In the genomic region with DNA sequence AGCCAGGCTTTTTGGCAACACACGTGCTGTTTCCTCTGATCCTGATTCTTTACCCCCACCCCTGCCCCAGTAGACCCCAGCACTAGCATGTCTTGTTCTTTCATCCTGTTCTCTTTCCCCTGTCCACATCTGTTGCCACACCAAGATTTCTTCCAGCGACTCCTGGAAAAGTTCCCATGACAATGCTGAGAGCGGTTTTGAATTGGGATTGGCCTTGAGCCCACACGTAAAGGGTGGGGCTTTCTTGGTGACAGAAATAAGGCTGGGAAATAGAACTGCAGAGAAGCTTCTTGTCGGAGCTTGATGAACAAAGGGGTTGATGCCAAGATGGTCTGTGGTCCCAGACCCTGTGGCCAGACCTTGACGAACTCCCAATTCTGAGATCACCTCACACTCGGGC, we compare ENCODE assay signal across 16 mouse cellular contexts.
A peak's percentile ranks its signal among the peaks of the same experiment; 100 is the strongest.
DNase-seq lines count a peak whose midpoint lies in the region; ATAC-seq and TF ChIP-seq lines count a peak whose summit lies in the region.
"Had no signal": no experiment of that assay in that cellular context is flagged by ENCODE, and none has a peak within 500 bp of the region (broad histone marks: within the 10 kb centered on the region; RNA-seq: fewer than 3 reads in every experiment).

No protein-coding gene starts in this region.

- no peak for ATAC-seq in embryonic facial prominence, embryonic 14.5 days (ENCODE audit: low read depth)
- ATAC-seq: forebrain, embryonic 13.5 days; hindbrain, postnatal 0 days; midbrain, embryonic 13.5 days had no signal

- no peaks in the 10 kb centered on the region for H3K27me3 ChIP-seq in embryonic facial prominence, embryonic 14.5 days (replicated peaks; ENCODE audit: control insufficient read depth, insufficient read depth, low read length)
- no peaks in the 10 kb centered on the region; the same call in 1 of the 2 replicates for H3K27me3 ChIP-seq in embryonic facial prominence, embryonic 10.5 days (replicated peaks; ENCODE audit: low read depth, poor library complexity, severe bottlenecking)
- peaks cover 8% of the 10 kb centered on the region; the same call in 1 of the 2 replicates for H3K27me3 ChIP-seq in heart, embryonic 10.5 days (ENCODE audit: insufficient read depth, poor library complexity, severe bottlenecking)
- H3K27me3 ChIP-seq: forebrain, embryonic 13.5 days; heart, embryonic 15.5 days; limb, embryonic 13.5 days had no signal

- no peaks in the 10 kb centered on the region for H3K4me1 ChIP-seq in embryonic facial prominence, embryonic 14.5 days (ENCODE audit: control insufficient read depth, insufficient read depth, low read length)
- H3K4me1 ChIP-seq in embryonic facial prominence, embryonic 10.5 days = no peaks in the 10 kb centered on the region
- no peaks in the 10 kb centered on the region for H3K4me1 ChIP-seq in heart, embryonic 10.5 days
- H3K4me1 ChIP-seq: forebrain, embryonic 13.5 days; heart, embryonic 15.5 days; limb, embryonic 13.5 days; midbrain, embryonic 13.5 days had no signal

- H3K9me3 ChIP-seq in embryonic facial prominence, embryonic 14.5 days (ENCODE audit: control insufficient read depth, low read length) = 0 out of 2 replicates have a peak, but pooled peaks cover 5% of the 10 kb centered on the region
- H3K9me3 ChIP-seq in embryonic facial prominence, embryonic 10.5 days = 0 out of 2 replicates have a peak, but pooled peaks cover 2% of the 10 kb centered on the region
- no peaks in the 10 kb centered on the region for H3K9me3 ChIP-seq in heart, embryonic 10.5 days
- H3K9me3 ChIP-seq: forebrain, embryonic 13.5 days; heart, embryonic 15.5 days; limb, embryonic 13.5 days; midbrain, embryonic 13.5 days had no signal

- H3K9ac ChIP-seq in embryonic facial prominence, embryonic 14.5 days (ENCODE audit: low read depth, low read length) = no peak overlapping the region
- H3K9ac ChIP-seq: forebrain, embryonic 13.5 days; heart, embryonic 15.5 days; limb, embryonic 13.5 days; liver, embryonic 14.5 days; midbrain, embryonic 13.5 days had no signal

- peak; percentile 49 for DNase-seq in embryonic facial prominence, embryonic 14.5 days (ENCODE audit: low spot score)
- DNase-seq in embryonic facial prominence, embryonic 10.5 days (ENCODE audit: low spot score) = no peak
- DNase-seq in heart, adult 8-10 months (ENCODE audit: low spot score) = peak; percentile 41
- no peak for DNase-seq in heart, embryonic 10.5 days (ENCODE audit: low spot score)
- DNase-seq in heart, postnatal 36 days = peak; percentile 34 to 35
- peak; percentile 24 for DNase-seq in skeletal muscle tissue, adult 2 months (ENCODE audit: low read depth, low spot score)
- DNase-seq in left cerebral cortex, adult 2 months (ENCODE audit: extremely low spot score in 1 of 2, low spot score in 2 of 2) = no peak
- DNase-seq: cerebellum, adult 9-11 months; kidney, adult 11 months; thymus, postnatal 4 days had no signal

- H3K27ac ChIP-seq in embryonic facial prominence, embryonic 14.5 days (replicated peaks; ENCODE audit: low read depth, low read length) = no peak overlapping the region
- no peak overlapping the region for H3K27ac ChIP-seq in embryonic facial prominence, embryonic 10.5 days (replicated peaks)
- H3K27ac ChIP-seq in heart, embryonic 10.5 days = no peak overlapping the region
- no peak overlapping the region for H3K27ac ChIP-seq in left cerebral cortex, adult 2 months
- H3K27ac ChIP-seq: forebrain, embryonic 13.5 days; heart, embryonic 15.5 days; hindbrain, postnatal 0 days; limb, embryonic 13.5 days; liver, embryonic 14.5 days; midbrain, embryonic 13.5 days had no signal

- no peak for TF ChIP-seq CTCF in left cerebral cortex, adult 2 months (IDR thresholded peaks at IDR 0.05)

- 64% methylated on average over 7 of the region's 7 CpGs for WGBS in embryonic facial prominence, embryonic 14.5 days
- 88% methylated on average over 7 of the region's 7 CpGs for WGBS in embryonic facial prominence, embryonic 10.5 days
- 82% methylated on average over 7 of the region's 7 CpGs for WGBS in heart, embryonic 10.5 days

- intact Hi-C loops in heart, postnatal 36 days (cut with DNase I) = no loop called here
- intact Hi-C loops in left cerebral cortex, adult 2 months (cut with DNase I) = no loop called here

- H3K36me3 ChIP-seq in embryonic facial prominence, embryonic 14.5 days (ENCODE audit: control insufficient read depth, insufficient read depth, low read length) = no peaks in the 10 kb centered on the region
- H3K36me3 ChIP-seq in embryonic facial prominence, embryonic 10.5 days (replicated peaks) = no peaks in the 10 kb centered on the region
- H3K36me3 ChIP-seq in heart, embryonic 10.5 days = no peaks in the 10 kb centered on the region
- H3K36me3 ChIP-seq: heart, embryonic 15.5 days; limb, embryonic 13.5 days; midbrain, embryonic 13.5 days had no signal

- H3K4me2 ChIP-seq in embryonic facial prominence, embryonic 14.5 days (ENCODE audit: low read depth, low read length) = no peak overlapping the region
- H3K4me2 ChIP-seq: forebrain, embryonic 13.5 days; heart, embryonic 15.5 days; limb, embryonic 13.5 days; midbrain, embryonic 13.5 days had no signal

- H3K4me3 ChIP-seq in embryonic facial prominence, embryonic 14.5 days (ENCODE audit: low read depth, low read length) = no peak overlapping the region
- no peak overlapping the region for H3K4me3 ChIP-seq in embryonic facial prominence, embryonic 10.5 days
- no peak overlapping the region for H3K4me3 ChIP-seq in heart, embryonic 10.5 days
- no peak overlapping the region for H3K4me3 ChIP-seq in left cerebral cortex, adult 2 months
- H3K4me3 ChIP-seq: forebrain, embryonic 13.5 days; heart, embryonic 15.5 days; limb, embryonic 13.5 days; midbrain, embryonic 13.5 days had no signal

Comparison
In these comparisons a context has a peak if more than half of its experiments do, and no peak if none do; other contexts are left out.
1. DNase-seq: peak in embryonic facial prominence, embryonic 14.5 days (single experiment), heart, adult 8-10 months (single experiment), heart, postnatal 36 days (2 of 2) and skeletal muscle tissue, adult 2 months (single experiment); none in embryonic facial prominence, embryonic 10.5 days (single experiment), heart, embryonic 10.5 days (single experiment) and left cerebral cortex, adult 2 months (0 of 2).